Mouse (Mus musculus) kidney, postnatal 25 days (tissue): Measurements from ENCODE around the gene Itpripl2.

Experiments used
- DNase-seq, 2 experiments: peaks; one replicate each; pipeline ENCODE4 v3.0.0; 2021; ENCODE audit warnings: mixed read lengths in 2 of 2

The Itpripl2 gene

GRCm38 (mm10) chr7:118437101-118437802 is 54.5 kb downstream of the Itpripl2 start:
- peak in 1 of 2 experiments; percentile 30 for DNase-seq
